Mouse (Mus musculus): Measurements from ENCODE around the gene Il1rap. TPM values are rescaled to one million over a fixed set of nuclear protein-coding genes. Genes with fewer than 3 reads are reported as not detected.

Il1rap gene
- polyA plus RNA-seq, 1 experiment from 2014 or later, result 14.5 TPM

GRCm38 (mm10) chr16:26705658-26706371, 124.3 kb downstream of the Il1rap start:
- Histone ChIP-seq H3K27me3 (ENCODE audit: control insufficient read depth, insufficient read depth, low read length) (no peaks in the 10 kb centered on the region), H3K4me3 (replicated peaks; ENCODE audit: low read length) (no peak overlapping the region), H3K4me1 (replicated peaks; ENCODE audit: control insufficient read depth, insufficient read depth, low read length) (no peaks in the 10 kb centered on the region), H3K27ac (no peak overlapping the region), H3K9me3 (ENCODE audit: control insufficient read depth, low read length) (no peaks in the 10 kb centered on the region), H3K36me3 (replicated peaks; ENCODE audit: control insufficient read depth, insufficient read depth) (no peaks in the 10 kb centered on the region), H3K4me2 (replicated peaks) (no peak overlapping the region), H3K9ac (no peak overlapping the region)
- ATAC-seq (ENCODE audit: low FRiP score) (no peak), DNase-seq (ENCODE audit: low spot score) (no peak)
- whole genome bisulfite sequencing, result 78% methylated on average over 6 of the region's 6 CpGs

- DNase-seq (ENCODE audit: low spot score) (no peak), ATAC-seq (ENCODE audit: low FRiP score) (no peak)
- Histone ChIP-seq H3K27ac (no peak overlapping the region), H3K27me3 (ENCODE audit: control insufficient read depth, insufficient read depth, low read length) (no peaks in the 10 kb centered on the region), H3K4me1 (replicated peaks; ENCODE audit: control insufficient read depth, insufficient read depth, low read length) (no peaks in the 10 kb centered on the region), H3K4me2 (replicated peaks) (no peak overlapping the region), H3K9me3 (ENCODE audit: control insufficient read depth, low read length) (no peaks in the 10 kb centered on the region), H3K9ac (no peak overlapping the region), H3K36me3 (replicated peaks; ENCODE audit: control insufficient read depth, insufficient read depth) (no peaks in the 10 kb centered on the region), H3K4me3 (replicated peaks; ENCODE audit: low read length) (no peak overlapping the region)
- 79% methylated on average over 2 of the region's 2 CpGs for WGBS
Measured at GRCm38 (mm10) chr16:26706503-26706902, 125.0 kb downstream of the Il1rap start.

DNA sequence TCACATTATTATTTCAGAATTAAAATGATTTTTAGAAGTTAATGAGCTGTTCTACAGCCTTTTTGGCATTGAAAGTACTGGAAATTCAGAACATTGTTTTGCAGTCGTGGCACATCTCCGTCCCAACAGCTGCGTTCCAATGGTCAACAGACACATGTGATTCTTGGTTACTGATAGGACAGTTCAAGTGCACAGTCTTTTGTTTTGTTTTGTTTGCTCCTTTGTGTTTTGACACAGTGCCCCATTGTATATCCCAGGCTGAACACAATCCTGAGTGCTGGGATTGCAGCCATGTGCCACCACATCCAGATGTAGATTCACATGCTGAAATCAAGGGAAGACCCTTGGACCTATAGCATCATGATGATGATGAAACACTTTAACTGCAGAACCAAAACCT, 129.4 kb downstream of the Il1rap start:
- Histone ChIP-seq H3K9ac (no peak overlapping the region), H3K4me3 (replicated peaks; ENCODE audit: low read length) (no peak overlapping the region), H3K36me3 (replicated peaks; ENCODE audit: control insufficient read depth, insufficient read depth) (no peaks in the 10 kb centered on the region), H3K27ac (no peak overlapping the region), H3K4me1 (replicated peaks; ENCODE audit: control insufficient read depth, insufficient read depth, low read length) (no peaks in the 10 kb centered on the region), H3K4me2 (replicated peaks) (no peak overlapping the region), H3K9me3 (ENCODE audit: control insufficient read depth, low read length) (no peaks in the 10 kb centered on the region), H3K27me3 (ENCODE audit: control insufficient read depth, insufficient read depth, low read length) (no peaks in the 10 kb centered on the region)
- WGBS, result 81% methylated on average over 3 of the region's 3 CpGs
- no peak for DNase-seq (ENCODE audit: low spot score)
- no peak for ATAC-seq (ENCODE audit: low FRiP score)

GRCm38 (mm10) chr16:26713538-26714316, 132.2 kb downstream of the Il1rap start:
- no peaks in the 10 kb centered on the region for H3K9me3 ChIP-seq (ENCODE audit: control insufficient read depth, low read length)
- 81% methylated on average over 5 of the region's 5 CpGs for WGBS
- no peaks in the 10 kb centered on the region for H3K4me1 ChIP-seq (replicated peaks; ENCODE audit: control insufficient read depth, insufficient read depth, low read length)
- H3K27me3 ChIP-seq (ENCODE audit: control insufficient read depth, insufficient read depth, low read length), result no peaks in the 10 kb centered on the region
- H3K4me3 ChIP-seq (replicated peaks; ENCODE audit: low read length), result no peak overlapping the region
- H3K9ac ChIP-seq, result no peak overlapping the region
- H3K4me2 ChIP-seq (replicated peaks), result no peak overlapping the region
- no peaks in the 10 kb centered on the region for H3K36me3 ChIP-seq (replicated peaks; ENCODE audit: control insufficient read depth, insufficient read depth)
- no peak overlapping the region for H3K27ac ChIP-seq
- ATAC-seq (ENCODE audit: low FRiP score) (no peak), DNase-seq (ENCODE audit: low spot score) (no peak)

DNA sequence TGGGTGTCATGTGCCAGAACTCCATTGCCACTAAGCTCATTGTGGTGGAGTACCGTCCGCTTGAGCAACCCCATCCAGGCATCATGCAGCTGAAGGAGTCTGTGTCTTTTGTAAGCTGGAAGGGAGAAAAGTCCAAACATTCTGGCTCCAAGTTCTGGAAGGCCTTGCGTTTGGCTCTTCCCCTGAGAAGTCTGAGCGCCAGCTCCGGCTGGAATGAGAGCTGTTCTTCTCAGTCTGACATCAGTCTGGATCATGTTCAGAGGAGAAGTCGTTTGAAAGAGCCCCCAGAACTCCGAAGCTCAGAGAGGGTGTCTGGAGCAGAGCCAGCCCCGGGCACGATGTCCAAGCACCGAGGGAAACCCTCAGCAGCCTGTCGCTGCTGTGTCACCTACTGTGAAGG, 141.0 kb downstream of the Il1rap start:
- no peak for DNase-seq (ENCODE audit: low spot score)
- no peak; the same call in 1 of the 2 replicates for ATAC-seq (ENCODE audit: low FRiP score)

DNA sequence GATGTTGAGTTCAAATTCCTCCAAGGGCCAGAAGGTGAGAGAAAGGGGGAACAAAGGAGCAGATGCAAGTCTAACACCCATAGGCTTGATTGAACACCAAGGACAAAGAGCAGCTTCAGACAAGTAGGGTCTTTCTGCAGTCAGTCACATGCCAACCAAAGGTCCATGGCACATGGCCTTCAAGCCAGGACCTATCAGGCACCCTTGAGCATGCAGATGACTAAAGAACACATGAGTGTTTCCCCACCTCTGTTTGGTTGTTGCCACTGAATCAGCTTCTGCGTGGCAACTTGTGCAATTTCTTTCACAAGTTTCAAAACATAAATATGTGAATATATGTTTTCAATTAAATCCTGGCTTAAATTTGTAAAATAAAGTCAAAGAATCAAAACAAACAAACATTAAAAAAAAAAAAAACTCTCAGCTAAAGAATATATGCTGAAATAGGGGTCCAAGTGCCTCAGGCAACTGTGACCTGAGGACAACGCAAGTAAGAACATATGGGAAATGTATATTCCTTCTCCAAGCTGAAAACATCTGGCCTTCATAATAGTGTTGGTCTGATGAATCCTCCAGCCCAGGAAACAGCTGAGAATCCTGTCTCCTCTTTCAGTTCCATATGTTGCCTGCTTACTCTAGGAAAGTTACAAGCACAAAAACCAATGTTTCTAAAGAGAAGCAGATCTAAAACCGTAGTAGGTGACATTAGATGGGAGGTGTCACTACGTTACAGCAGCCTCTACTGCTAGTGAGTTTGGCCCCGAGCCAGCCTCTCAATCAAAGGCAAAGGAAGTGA, 142.6 kb downstream of the Il1rap start:
- no peak overlapping the region for H3K4me3 ChIP-seq (replicated peaks; ENCODE audit: low read length)
- ATAC-seq (ENCODE audit: low FRiP score) (no peak), DNase-seq (ENCODE audit: low spot score) (no peak)
- WGBS, result 76% methylated on average over 5 of the region's 5 CpGs
- no peak overlapping the region for H3K4me2 ChIP-seq (replicated peaks)
- H3K27ac ChIP-seq, result no peak overlapping the region
- H3K36me3 ChIP-seq (replicated peaks; ENCODE audit: control insufficient read depth, insufficient read depth), result no peaks in the 10 kb centered on the region
- no peaks in the 10 kb centered on the region for H3K27me3 ChIP-seq (ENCODE audit: control insufficient read depth, insufficient read depth, low read length)
- H3K9me3 ChIP-seq (ENCODE audit: control insufficient read depth, low read length), result no peaks in the 10 kb centered on the region
- H3K4me1 ChIP-seq (replicated peaks; ENCODE audit: control insufficient read depth, insufficient read depth, low read length), result no peaks in the 10 kb centered on the region
- no peak overlapping the region for H3K9ac ChIP-seq

More for the DNA sequence above, 141.0 kb downstream of the Il1rap start:
- H3K27ac ChIP-seq, result no peak overlapping the region
- no peak overlapping the region for H3K4me2 ChIP-seq (replicated peaks)
- WGBS, result 77% methylated on average over 11 of the region's 11 CpGs
- no peak overlapping the region for H3K4me3 ChIP-seq (replicated peaks; ENCODE audit: low read length)
- no peaks in the 10 kb centered on the region for H3K36me3 ChIP-seq (replicated peaks; ENCODE audit: control insufficient read depth, insufficient read depth)
- no peaks in the 10 kb centered on the region for H3K4me1 ChIP-seq (replicated peaks; ENCODE audit: control insufficient read depth, insufficient read depth, low read length)
- no peaks in the 10 kb centered on the region for H3K9me3 ChIP-seq (ENCODE audit: control insufficient read depth, low read length)
- no peaks in the 10 kb centered on the region for H3K27me3 ChIP-seq (ENCODE audit: control insufficient read depth, insufficient read depth, low read length)
- no peak overlapping the region for H3K9ac ChIP-seq

DNA sequence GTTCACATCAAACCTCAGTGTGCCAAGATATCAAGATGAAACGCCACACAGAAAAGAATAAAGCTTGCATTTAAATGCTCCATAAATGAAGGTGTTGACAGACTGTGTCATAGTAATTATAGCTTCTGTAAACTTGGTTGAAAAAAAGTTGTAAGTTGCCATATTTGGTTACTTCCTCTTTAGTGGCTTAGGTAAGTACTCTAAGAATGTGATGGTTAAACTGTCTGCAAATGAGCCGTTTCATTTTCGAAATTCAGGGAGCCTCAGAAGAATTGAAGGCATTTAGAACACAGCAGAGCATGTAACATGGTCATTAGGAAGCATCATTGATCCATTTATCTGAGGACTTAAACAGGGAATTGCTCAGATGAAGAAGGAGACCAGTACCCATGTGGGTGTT, 146.6 kb downstream of the Il1rap start:
- no peak overlapping the region for H3K27ac ChIP-seq
- no peaks in the 10 kb centered on the region for H3K9me3 ChIP-seq (ENCODE audit: control insufficient read depth, low read length)
- no peak for DNase-seq (ENCODE audit: low spot score)
- H3K27me3 ChIP-seq (ENCODE audit: control insufficient read depth, insufficient read depth, low read length), result no peaks in the 10 kb centered on the region
- H3K4me1 ChIP-seq (replicated peaks; ENCODE audit: control insufficient read depth, insufficient read depth, low read length), result peaks cover 6% of the 10 kb centered on the region
- H3K4me3 ChIP-seq (replicated peaks; ENCODE audit: low read length), result no peak overlapping the region
- no peak overlapping the region for H3K4me2 ChIP-seq (replicated peaks)
- 82% methylated on average over 3 of the region's 3 CpGs for WGBS
- no peak overlapping the region for H3K9ac ChIP-seq
- no peak for ATAC-seq (ENCODE audit: low FRiP score)
- H3K36me3 ChIP-seq (replicated peaks; ENCODE audit: control insufficient read depth, insufficient read depth), result no peaks in the 10 kb centered on the region

GRCm38 (mm10) chr16:26730941-26731340, 149.4 kb downstream of the Il1rap start:
- Histone ChIP-seq H3K36me3 (replicated peaks; ENCODE audit: control insufficient read depth, insufficient read depth) (no peaks in the 10 kb centered on the region), H3K4me3 (replicated peaks; ENCODE audit: low read length) (no peak overlapping the region), H3K4me1 (replicated peaks; ENCODE audit: control insufficient read depth, insufficient read depth, low read length) (peaks cover 6% of the 10 kb centered on the region), H3K4me2 (replicated peaks) (no peak overlapping the region), H3K9me3 (ENCODE audit: control insufficient read depth, low read length) (no peaks in the 10 kb centered on the region), H3K27me3 (ENCODE audit: control insufficient read depth, insufficient read depth, low read length) (no peaks in the 10 kb centered on the region), H3K9ac (no peak overlapping the region), H3K27ac (no peak overlapping the region)
- ATAC-seq (ENCODE audit: low FRiP score), result no peak
- 85% methylated on average over 1 of the region's 1 CpGs for WGBS
- no peak for DNase-seq (ENCODE audit: low spot score)

DNA sequence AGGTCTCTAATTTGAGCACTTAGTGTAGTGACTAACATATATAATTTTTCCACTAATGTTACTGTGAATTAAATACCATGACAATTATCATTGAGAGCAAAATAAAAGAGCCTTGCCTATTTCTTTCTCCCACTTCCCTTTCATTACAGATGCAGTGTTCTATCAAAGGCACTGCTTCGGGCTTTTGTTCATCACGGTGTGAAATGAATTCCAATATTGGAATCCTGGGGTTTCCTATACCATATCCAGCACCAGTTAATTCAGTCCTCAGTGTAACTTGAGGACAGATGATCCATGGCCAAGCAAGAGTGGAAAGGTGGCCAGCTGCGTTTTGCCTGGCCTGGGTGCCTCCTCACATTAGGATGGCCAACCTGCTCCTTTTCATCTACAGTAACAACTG, 151.1 kb downstream of the Il1rap start:
- no peaks in the 10 kb centered on the region for H3K9me3 ChIP-seq (ENCODE audit: control insufficient read depth, low read length)
- no peak overlapping the region for H3K9ac ChIP-seq
- peaks cover 6% of the 10 kb centered on the region for H3K4me1 ChIP-seq (replicated peaks; ENCODE audit: control insufficient read depth, insufficient read depth, low read length)
- ATAC-seq (ENCODE audit: low FRiP score) (no peak), DNase-seq (ENCODE audit: low spot score) (no peak)
- H3K27me3 ChIP-seq (ENCODE audit: control insufficient read depth, insufficient read depth, low read length), result no peaks in the 10 kb centered on the region
- no peak overlapping the region for H3K4me3 ChIP-seq (replicated peaks; ENCODE audit: low read length)
- no peaks in the 10 kb centered on the region for H3K36me3 ChIP-seq (replicated peaks; ENCODE audit: control insufficient read depth, insufficient read depth)
- H3K4me2 ChIP-seq (replicated peaks), result no peak overlapping the region
- 35% methylated on average over 3 of the region's 3 CpGs for whole genome bisulfite sequencing
- peak overlapping the region; percentile 35; the same call in 1 of the 2 replicates for H3K27ac ChIP-seq
